Mouse (Mus musculus): ENCODE results near the gene Cox6a1. TPM values are rescaled to one million over a fixed set of nuclear protein-coding genes. Genes with fewer than 3 reads are reported as not detected.

Cox6a1 gene
- 2,308 and 3,139 TPM in 2 replicates for polyA plus RNA-seq (2012; rRNA removed; ENCODE audit: low replicate concordance)

GRCm38 (mm10) chr5:115348546-115349224, at the start of gene Cox6a1:
Cox6a1 (minus strand) TSS chr5:115348981.

DNA sequence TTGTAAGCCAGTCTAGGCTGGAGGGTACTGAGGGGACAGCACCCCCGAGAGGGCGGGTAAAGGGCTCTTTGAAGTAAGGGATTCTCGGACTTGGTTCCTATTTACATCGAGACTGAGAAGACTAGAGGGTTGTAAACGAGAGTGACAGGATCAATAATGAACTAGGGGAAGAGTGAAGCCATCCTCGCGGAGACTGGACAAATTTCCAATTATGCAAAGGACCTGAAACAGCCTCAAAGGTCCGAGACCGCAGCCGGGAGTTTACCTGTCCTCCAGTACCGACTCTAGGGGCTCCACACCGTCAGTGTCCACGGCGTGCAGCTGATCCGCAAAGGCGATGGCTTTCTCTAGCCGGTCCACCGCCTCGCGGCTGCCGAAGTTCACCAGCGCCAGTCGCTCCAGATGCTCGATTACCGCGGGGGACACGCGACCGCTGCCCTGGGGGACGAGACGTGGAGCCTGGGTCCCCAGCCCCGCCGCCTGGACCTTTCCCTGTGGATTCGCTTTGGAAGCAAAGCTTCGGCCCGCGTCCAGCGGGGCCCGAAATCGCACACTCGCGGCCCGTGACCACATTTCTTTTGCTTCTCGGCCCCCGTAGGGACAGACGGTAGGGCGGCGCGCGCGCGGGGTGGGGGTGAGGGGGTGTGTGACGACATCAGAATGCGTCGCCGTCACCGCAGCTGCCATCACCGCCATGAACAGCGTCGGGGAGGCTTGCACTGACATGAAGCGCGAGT, 8.0 kb downstream of the Cox6a1 start, which contains the start of the genes Gatc and Triap1:
Gene Gatc (minus strand): TSS at position 602 of the 737 bp plus-strand sequence.
Gene Triap1 (plus strand): TSS at position 649 of the 737 bp plus-strand sequence.

GRCm38 (mm10) chr5:115326875-115327609, 21.7 kb downstream of the Cox6a1 start, which contains the start of gene Srsf9:
Srsf9 (plus strand) TSS chr5:115327177.

GRCm38 (mm10) chr5:115300792-115301614, 47.8 kb downstream of the Cox6a1 start, which contains the start of gene Dynll1:
Dynll1 (minus strand) TSS chr5:115300999.

Other genes with a start within 250 kb of the Cox6a1 start
- 170 and 284 TPM in 2 replicates for gene Acads, start 229.6 kb downstream of the Cox6a1 start, polyA plus RNA-seq (2012; rRNA removed; ENCODE audit: low replicate concordance)
- 24.5 and 54.6 TPM in 2 replicates for gene Unc119b, start 214.0 kb downstream of the Cox6a1 start, polyA plus RNA-seq (2012; rRNA removed; ENCODE audit: low replicate concordance)
- 102 and 107 TPM in 2 replicates for gene Mlec, start 190.8 kb downstream of the Cox6a1 start, polyA plus RNA-seq (2012; rRNA removed; ENCODE audit: low replicate concordance)
- gene Cabp1, start 154.6 kb downstream of the Cox6a1 start, polyA plus RNA-seq (2012; rRNA removed; ENCODE audit: low replicate concordance), result 3.5 and 5.2 TPM in 2 replicates
- gene Pop5, start 113.1 kb downstream of the Cox6a1 start, polyA plus RNA-seq (2012; rRNA removed; ENCODE audit: low replicate concordance), result 84.5 and 91.3 TPM in 2 replicates
- gene Rnf10, start 76.1 kb downstream of the Cox6a1 start, polyA plus RNA-seq (2012; rRNA removed; ENCODE audit: low replicate concordance), result 184 and 207 TPM in 2 replicates
- gene Coq5, start 69.3 kb downstream of the Cox6a1 start, polyA plus RNA-seq (2012; rRNA removed; ENCODE audit: low replicate concordance), result 20.2 and 33.0 TPM in 2 replicates
- gene Dynll1, start 48.0 kb downstream of the Cox6a1 start, polyA plus RNA-seq (2012; rRNA removed; ENCODE audit: low replicate concordance), result 113 and 341 TPM in 2 replicates
- 30.6 and 58.8 TPM in 2 replicates for gene Srsf9, start 21.8 kb downstream of the Cox6a1 start, polyA plus RNA-seq (2012; rRNA removed; ENCODE audit: low replicate concordance)
- gene Gatc, start 7.8 kb downstream of the Cox6a1 start, polyA plus RNA-seq (2012; rRNA removed; ENCODE audit: low replicate concordance), result 15.2 and 15.5 TPM in 2 replicates
- 19.0 and 26.8 TPM in 2 replicates for gene Triap1, start 7.8 kb downstream of the Cox6a1 start, polyA plus RNA-seq (2012; rRNA removed; ENCODE audit: low replicate concordance)
- 1.1 and 20.6 TPM in 2 replicates for gene Msi1, start 80.6 kb upstream of the Cox6a1 start, polyA plus RNA-seq (2012; rRNA removed; ENCODE audit: low replicate concordance)
- 0.62 TPM in 1 of 2 replicates, not detected in the other for gene Pla2g1b, start 117.3 kb upstream of the Cox6a1 start, polyA plus RNA-seq (2012; rRNA removed; ENCODE audit: low replicate concordance)
- 42.6 and 51.3 TPM in 2 replicates for gene Sirt4, start 135.7 kb upstream of the Cox6a1 start, polyA plus RNA-seq (2012; rRNA removed; ENCODE audit: low replicate concordance)
- 77.3 and 92.5 TPM in 2 replicates for gene Pxn, start 157.7 kb upstream of the Cox6a1 start, polyA plus RNA-seq (2012; rRNA removed; ENCODE audit: low replicate concordance)
- gene Rplp0, start 210.5 kb upstream of the Cox6a1 start, polyA plus RNA-seq (2012; rRNA removed; ENCODE audit: low replicate concordance), result 1,229 and 2,816 TPM in 2 replicates
- gene Gcn1l1, start 216.3 kb upstream of the Cox6a1 start, polyA plus RNA-seq (2012; rRNA removed; ENCODE audit: low replicate concordance), result 38.2 and 66.2 TPM in 2 replicates

Measured in subcutaneous adipose tissue, adult 2 months (tissue).